Mouse (Mus musculus) E14TG2a.4 (cell line): ENCODE results near the gene Gm49450.

Experiments used
- CTCF ChIP-seq: conservative IDR thresholded peaks from 2 replicates; pipeline ENCODE4 v1.5.1; 2014; ENCODE audit warnings: low read length
- POU5F1 ChIP-seq: IDR thresholded peaks from 2 replicates; pipeline ENCODE4 v1.6.1; 2014; ENCODE audit warnings: low read length, borderline replicate concordance

DNA sequence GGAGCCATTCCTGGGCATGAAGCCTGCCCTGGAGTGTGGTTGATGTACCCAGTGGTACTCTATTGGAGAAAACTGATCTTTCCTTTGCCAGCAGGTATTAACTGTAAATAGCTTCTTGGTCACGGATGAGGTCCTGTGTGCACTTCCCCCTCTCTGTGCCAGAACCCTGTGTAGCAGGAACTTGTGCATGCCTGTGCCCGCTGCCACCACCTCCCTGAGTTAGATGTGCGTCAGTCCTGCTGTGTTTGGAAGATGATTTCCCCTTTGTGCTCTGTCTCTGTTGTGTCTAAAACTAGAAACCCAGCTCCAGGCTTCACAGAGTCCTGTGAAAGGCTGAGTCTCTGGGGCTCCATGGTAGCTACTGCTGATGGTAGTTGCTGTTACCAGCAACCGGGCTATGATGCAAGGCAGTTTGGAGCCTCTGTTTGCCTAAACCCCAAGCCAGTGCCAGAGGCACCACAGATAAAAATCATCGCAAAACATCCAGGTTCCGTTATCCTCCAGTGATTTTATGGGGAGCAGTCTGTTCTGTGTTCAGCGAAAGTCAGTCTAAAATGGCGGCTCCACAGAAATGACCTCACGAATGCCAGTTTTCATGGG lies 19.8 kb upstream of the Gm49450 start:
- no peak for TF ChIP-seq CTCF
- TF ChIP-seq POU5F1: no peak
